Mouse (Mus musculus) megakaryocyte progenitor cell, adult 5-6 weeks (primary cell): ENCODE data around the gene Ing2. TPM values are rescaled to one million over a fixed set of nuclear protein-coding genes. Genes with fewer than 3 reads are reported as not detected.

ENCODE experiments used
- ATAC-seq: replicated peaks from 2 replicates; pipeline ENCODE4 v1.8.0; 2016; ENCODE audit warnings: mild to moderate bottlenecking, moderate TSS enrichment, inconsistent platforms; ENCODE audit not compliant: poor library complexity
- total RNA-seq, 2 experiments: library from RNA; stranded (forward) in 1 of 2; stranded (reverse) in 1 of 2; fragments of 157-497, 149-512 nt in 1 of 2; fragments of 200-1000 nt in 1 of 2; gene quantifications; 2 replicates each; pipeline versions ENCODE4 v1.2.3 to v1.2.4; 2015 to 2017

Ing2 gene
- total RNA-seq, 2 experiments from 2014 or later = 37.1 to 69.1 TPM

GRCm38 (mm10) chr8:47676224-47676623 is 868 bp upstream of the Ing2 start:
- no peak for ATAC-seq

DNA sequence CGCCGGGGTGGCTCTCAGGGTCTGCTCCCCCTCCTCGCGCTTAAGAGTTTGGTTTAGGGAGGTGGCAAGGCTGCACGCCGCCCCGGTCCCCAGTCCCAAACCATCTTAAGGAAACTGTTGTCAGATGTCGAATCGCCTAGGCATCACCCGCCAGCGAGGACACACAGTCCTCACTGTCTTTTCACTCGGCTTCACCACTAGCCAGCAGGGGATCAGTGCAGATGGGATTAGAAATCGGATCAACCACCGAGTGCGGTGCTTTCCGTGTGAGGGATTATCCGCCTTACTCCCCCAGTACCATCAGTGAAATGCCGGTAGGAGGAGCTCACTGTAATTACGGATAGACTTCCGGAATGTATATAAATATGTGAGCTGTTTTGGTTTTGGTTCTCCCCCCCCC is 430 bp upstream of the Ing2 start:
- peak; percentile 15 for ATAC-seq

GRCm38 (mm10) chr8:47674140-47674776 is 1.1 kb downstream of the Ing2 start:
- ATAC-seq = no peak

DNA sequence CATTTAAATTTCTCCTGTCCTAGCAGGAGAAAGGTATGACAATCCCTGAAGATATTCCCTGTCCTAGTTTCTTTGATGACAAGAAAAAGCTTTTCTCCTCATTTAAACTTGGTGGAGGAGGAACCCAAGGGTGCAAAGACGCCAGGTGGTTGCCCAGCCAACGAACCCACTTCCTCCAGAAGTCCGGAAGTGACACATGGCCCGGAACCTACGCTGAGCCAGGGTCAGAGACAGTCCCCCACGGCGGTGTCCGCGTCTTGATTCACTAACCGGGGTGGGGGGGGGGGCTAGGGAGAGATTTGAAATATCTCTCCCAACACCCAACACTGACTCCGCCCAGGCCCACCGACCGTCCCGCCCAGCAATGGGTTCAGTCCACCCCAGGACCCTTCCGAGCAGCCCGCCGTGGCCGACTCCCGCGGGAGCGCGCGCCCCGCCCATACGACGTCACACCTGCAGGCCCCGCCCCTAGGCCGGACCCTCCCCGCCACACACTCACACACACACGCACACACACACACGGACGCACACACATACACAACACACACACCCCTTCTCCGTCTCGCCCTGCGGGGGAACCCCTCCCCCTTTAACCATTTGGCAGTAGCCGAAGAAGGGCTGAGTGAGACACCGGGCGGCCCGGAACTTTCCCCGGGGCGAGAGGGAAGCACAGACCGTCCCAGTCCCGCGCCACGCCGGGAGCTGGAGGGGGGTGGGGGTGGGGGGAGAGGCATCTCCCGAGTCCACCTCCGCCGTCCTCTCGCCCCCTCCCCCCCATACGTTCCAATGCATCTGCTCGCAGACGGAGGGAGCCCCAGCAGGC is 1.8 kb downstream of the Ing2 start:
- ATAC-seq = peak; percentile 56

DNA sequence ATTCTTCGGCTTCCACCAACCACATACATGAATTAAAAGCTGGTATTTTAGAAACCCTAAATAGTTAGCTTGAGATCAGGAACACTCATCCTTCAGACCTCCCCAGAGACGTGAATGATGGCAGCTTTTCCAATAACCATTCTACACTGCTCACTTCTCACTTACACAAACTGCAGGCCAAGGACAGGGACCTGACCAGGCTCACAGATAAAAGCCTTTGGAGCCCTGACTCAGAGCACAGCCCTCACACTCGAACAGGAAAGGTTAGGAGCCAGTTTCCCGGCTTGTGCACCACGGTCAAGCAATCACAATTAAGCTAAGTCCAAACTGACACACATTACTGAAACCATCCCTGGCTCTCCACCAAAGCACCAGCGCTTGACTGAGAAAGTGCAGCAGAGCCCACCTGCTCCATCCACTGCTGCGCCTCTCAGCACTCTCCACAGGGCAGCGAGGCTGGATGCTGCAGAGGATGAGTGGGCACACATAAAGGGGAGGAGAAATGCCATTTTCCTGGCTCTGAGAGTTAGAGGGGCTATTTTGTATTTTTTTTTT is 11.0 kb downstream of the Ing2 start:
- no peak for ATAC-seq

- ATAC-seq = no peak
These were observed 12.2 kb downstream of the Ing2 start for GRCm38 (mm10) chr8:47663201-47663600.

GRCm38 (mm10) chr8:47662716-47663115 is 12.6 kb downstream of the Ing2 start:
- no peak for ATAC-seq

GRCm38 (mm10) chr8:47660394-47660793 is 15.0 kb downstream of the Ing2 start:
- no peak for ATAC-seq

DNA sequence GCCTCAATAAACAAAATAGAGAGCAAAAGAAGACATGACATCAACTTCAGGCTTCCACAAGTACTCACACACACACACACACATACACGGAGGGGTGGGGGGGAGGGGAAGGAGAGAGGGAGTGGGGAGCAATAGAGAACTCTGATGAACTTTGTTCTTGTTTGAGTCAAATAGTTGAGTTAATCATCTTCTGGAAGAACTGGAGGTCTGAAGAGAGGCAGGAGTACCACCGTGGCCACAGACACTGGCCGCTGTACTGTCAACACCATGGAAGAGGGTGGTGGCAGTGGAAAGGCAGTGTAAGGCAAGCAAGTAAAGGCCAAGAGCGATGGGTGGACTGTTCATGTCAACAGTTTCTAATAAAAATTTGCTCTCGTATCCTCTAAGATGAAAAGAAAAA is 15.9 kb downstream of the Ing2 start:
- no peak for ATAC-seq

DNA sequence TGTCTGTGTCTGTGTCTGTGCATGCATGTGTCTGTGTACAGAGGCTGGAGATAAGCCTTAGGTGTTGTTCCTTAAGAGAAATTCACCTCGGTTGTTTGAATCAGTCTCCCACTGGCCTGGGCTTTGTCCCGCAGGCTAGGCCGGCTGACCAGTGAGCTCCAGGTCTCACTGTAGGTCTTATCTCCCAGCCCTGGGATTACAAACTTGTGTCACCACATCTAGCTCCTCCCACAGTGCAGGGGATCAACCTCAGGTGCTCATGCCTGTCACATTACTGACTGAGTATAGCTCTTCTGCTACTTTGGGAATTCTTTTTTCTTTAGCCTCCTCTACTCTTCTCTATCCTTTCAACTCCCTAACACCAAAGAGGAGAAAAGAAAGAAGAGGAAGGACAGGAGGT is 20.9 kb downstream of the Ing2 start:
- no peak for ATAC-seq

DNA sequence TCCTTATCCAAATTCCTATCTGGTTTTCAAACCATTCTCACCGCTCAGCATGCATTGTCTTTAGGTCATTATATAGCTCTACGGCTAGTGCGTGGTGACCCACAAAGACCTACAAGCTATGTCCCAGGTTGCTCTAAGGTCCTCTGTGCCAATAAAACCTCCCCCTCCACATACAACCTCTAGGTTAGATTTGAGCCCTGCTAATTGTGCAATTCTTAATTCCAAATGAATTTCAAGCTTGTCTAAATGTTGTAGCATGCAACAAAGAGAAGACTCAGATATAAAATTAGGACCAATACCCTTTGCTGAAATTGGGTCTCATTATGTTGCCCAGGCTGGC is 22.6 kb downstream of the Ing2 start:
- ATAC-seq = no peak

DNA sequence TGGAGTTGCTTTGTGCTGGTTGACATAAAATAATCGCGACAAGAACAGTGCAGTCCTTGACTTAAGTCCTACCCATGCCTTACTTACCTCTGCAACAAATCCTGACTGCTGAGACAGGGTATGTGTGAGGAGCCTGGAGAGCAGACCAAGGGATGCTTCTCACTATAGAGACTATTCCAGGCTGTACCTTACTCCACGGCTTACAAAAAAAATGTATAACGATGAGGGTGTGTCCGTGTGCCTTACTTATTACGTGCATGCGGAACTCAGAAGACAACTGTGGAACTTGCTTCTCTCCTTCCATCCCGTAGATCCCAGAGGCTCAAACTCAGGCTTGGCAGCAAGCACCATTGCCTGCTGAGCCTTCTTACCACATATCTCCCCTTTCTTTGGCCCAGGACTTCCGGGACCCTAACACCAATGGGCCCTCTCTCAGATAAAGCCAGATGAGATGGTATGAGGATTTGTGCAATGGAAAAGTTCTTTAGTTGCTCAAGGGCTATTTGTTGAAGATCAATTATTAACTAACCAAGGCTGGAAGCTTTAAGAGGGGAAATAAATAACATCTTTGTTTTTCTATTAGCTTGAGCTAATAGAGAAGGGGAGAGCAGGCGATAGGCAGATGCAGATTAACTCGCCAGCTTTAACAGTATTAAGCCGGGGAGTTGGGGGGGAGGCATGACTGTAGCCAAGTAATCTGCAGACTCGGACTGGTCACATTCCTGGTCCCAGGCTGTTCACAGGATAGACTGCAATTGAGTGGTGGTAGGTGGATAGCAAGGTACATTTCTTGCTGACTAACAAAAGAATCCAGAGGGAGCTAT is 23.2 kb downstream of the Ing2 start:
- ATAC-seq = no peak

DNA sequence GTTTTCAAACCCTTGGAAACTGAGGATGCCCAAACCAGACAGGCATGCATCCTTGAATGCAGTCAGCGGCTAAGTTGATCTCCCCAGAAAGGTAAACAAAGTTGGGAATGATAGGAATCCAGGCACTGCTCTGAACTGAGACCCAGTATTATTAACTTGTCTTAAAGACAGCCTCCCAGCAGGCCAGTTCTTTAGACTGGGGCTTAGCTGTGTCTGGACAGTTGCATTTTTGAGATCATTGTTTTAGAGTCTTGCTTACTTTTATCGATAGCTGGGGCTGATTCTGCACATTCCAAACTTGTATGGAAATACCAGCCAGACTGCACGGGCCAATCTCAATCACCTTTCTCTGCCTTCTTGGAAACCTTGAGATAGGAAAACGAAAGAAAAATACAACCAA is 24.5 kb downstream of the Ing2 start:
- ATAC-seq = no peak

GRCm38 (mm10) chr8:47649551-47649950 is 25.8 kb downstream of the Ing2 start:
- no peak for ATAC-seq

DNA sequence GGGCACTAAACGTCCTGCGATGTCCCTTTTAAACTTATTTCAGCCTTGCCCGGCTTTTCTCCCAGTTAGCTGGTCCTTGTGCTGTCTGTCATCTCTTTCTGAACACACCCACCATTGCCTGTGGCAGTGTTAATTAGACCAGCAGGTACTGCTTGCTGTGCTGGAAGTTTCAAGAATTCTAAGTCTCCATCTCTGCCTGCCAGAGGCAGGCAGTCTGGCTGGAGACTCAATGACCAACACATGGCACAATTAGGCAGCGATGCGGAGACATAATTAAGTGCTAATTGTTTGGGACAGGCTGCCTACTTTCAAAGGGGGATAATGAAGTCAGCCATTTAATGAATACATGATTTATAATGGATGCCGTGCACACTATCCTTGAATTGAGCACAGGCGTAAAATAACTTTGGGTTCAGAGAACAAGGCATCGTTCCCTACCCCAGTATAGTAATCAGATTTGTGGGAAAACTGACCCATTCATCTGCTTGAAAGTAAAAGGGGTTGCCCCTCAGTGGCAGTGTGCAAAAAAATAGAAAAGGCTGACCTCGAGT is 32.8 kb downstream of the Ing2 start:
- no peak for ATAC-seq

GRCm38 (mm10) chr8:47637152-47637551 is 38.2 kb downstream of the Ing2 start:
- ATAC-seq = peak; percentile 65

GRCm38 (mm10) chr8:47636032-47636431 is 39.3 kb downstream of the Ing2 start:
- no peak for ATAC-seq

DNA sequence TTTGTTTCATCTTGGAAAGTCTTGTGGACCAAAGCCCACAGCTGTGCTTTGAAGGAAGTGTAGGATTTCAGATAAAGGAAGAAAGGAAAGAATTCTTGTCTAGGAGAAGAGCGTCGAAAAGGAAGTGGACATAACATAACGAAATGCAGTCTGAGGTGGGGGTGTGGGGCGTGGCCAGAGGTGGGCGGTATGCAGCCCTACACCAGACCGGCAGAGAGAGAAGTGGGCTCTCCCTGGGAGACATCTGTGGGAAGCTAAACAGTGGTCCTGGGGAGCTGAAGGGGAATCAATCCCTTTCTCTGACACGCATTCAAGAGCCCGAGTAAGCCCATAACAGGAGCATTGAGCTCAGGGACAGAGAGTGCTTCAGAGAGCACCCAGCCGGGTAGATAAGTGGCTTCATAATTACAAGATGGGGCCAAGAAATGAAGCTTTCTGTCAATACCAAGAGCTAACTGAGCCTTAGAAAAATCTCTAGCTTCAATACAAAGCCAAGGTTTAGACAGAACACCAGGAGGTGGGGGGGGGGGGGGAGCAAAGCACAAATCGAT is 40.5 kb downstream of the Ing2 start:
- ATAC-seq = peak; percentile 39; the same call in 1 of the 2 replicates

GRCm38 (mm10) chr8:47621144-47621543 is 54.2 kb downstream of the Ing2 start:
- ATAC-seq = no peak
